Mouse (Mus musculus) right cerebral cortex, postnatal 10 days (tissue): ENCODE data around the gene Nckap5.
"Not testable (repeated sequence)": the region's sequence is repeated elsewhere in the genome, so short reads cannot be mapped to it uniquely, and the experiment has no call there.

Experiments used
- DNase-seq, 2 experiments: peaks; one replicate each; pipeline ENCODE4 v3.0.0; 2021; ENCODE audit warnings: low spot score in 2 of 2

Nckap5 gene

GRCm38 (mm10) chr1:126830031-126830927 is at the start of gene Nckap5:
Nckap5 (minus strand) TSS chr1:126830799.
- peak; percentile 92 for DNase-seq

DNA sequence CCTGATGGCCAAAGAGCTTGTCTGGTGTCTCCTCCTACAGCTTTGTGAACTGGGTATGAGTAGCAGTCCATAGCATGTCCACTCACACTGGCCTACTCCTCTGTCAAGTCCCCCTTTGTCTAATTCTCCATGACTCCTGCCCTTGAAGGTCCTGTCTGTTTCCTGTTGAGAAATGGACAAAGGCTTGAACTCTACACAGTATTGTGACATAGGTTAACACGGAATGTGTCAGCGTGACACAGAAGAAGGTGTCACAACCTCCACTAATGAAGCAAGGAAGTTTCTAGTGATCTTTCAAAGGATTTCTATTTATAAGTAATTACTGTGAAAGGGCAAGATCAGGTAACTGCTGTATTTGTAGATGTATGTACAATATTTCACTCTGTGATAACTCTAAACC is 46.9 kb upstream of the Nckap5 start:
- no peak for DNase-seq

GRCm38 (mm10) chr1:126868372-126868771 is 37.8 kb upstream of the Nckap5 start:
- no peak for DNase-seq

- DNase-seq: no peak
Measured at GRCm38 (mm10) chr1:126867912-126868311, 37.3 kb upstream of the Nckap5 start.

DNA sequence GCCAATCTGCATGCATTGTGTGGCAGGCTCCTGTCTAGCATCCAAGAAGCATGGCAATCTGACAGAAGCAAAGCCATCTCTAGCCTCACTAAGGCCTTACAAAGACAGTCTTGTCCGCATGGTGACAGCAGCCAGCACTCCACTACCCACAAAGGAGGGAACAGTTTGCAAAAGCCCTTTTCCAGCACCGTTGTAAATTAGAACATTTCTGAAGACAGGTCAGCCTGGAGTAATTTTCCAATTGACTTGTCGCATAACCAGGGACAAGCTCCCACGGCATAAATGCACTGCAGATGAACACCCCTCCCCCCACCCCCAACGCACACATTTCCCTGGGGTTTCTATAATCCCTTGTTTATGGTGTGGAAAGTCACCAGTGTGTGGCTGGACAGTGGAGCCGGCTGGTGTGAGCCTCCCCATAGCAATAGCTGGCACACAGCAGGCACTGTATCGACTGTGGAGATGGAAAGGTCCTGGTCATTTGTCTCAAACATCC is 35.0 kb upstream of the Nckap5 start:
- DNase-seq: peak; percentile 65 to 78

- DNase-seq: no peak
Measured at GRCm38 (mm10) chr1:126861816-126862215, 31.2 kb upstream of the Nckap5 start.

- no peak for DNase-seq
Measured at GRCm38 (mm10) chr1:126860537-126860936, 29.9 kb upstream of the Nckap5 start.

DNA sequence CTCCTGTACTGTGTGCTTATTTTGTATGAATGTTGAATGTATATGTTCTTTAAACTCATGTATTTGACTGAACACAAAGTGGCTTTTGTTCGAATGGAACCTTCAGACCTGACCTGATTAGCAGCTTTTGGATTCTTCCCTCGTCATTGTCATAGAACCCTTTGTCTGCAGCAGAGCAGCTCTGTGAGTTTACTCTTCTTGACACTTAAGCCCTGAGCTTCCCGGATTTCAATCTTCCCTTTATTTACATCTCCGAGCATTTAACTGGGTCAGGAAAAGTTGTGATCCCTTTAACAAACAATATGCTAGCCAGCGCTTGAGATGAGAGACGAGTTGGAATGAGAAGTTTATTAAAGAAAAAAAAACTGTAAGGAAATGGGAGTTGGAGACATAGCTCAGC is 18.9 kb upstream of the Nckap5 start:
- no peak for DNase-seq

DNA sequence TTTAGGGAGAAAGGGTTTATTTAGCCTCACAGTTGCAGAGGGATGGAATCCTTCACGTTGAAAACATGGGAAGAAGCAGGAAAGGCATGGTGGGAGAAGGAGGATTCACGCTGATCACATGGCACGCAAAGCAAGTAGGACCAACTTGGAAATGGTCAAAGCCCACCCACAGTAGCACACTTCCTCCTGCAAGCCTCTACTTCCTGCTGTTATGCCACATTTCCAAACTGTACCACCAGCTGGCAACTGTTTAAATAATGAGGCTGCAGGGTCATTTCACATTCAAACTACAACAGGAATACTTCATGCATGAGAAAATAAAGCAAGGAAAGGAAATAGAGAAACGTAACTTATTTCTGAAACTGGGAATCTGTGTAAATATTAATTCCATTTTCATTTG is 15.7 kb upstream of the Nckap5 start:
- DNase-seq: no peak

DNA sequence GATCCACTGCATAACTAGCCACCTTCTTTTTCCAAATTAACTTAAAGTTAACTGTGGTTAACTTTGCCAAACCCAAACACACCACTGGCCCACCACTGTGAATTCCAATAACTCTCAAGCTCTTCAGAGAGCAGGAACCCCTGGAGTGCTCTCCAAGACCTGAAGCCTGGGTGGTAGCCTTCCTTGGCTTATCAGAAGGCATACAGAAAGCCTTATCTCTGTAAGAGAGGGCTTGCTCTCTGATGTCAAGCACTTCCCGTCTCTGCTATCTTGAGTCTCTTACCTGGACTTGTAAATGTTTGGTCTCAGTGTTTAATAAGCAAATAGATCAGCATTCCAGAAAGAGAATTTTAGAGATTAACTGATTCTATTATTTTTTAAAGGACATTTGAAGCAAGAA is 2.3 kb upstream of the Nckap5 start:
- DNase-seq: no peak

DNA sequence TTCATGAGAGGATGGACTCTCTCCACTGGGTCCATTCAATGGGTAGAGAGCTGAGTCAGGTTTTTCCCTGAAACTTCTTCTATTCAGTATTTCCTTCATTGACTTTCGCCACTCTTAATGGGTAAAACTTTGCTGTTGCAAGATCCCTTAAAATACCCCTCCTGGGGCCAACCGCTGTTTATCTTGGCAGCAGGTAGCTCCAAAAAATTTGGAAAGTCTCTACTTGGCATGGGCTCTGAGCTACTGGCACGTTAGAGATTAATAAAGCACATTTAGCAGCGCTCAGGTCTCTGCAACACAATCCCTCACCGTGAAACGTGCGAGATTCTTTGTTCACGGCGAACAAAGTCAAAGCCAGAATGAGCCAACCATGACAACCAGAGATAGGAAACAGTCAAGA is 1.6 kb downstream of the Nckap5 start:
- DNase-seq: no peak

GRCm38 (mm10) chr1:126824841-126825240 is 5.8 kb downstream of the Nckap5 start:
- DNase-seq: no peak

GRCm38 (mm10) chr1:126822246-126822645 is 8.4 kb downstream of the Nckap5 start:
- DNase-seq: no peak

DNA sequence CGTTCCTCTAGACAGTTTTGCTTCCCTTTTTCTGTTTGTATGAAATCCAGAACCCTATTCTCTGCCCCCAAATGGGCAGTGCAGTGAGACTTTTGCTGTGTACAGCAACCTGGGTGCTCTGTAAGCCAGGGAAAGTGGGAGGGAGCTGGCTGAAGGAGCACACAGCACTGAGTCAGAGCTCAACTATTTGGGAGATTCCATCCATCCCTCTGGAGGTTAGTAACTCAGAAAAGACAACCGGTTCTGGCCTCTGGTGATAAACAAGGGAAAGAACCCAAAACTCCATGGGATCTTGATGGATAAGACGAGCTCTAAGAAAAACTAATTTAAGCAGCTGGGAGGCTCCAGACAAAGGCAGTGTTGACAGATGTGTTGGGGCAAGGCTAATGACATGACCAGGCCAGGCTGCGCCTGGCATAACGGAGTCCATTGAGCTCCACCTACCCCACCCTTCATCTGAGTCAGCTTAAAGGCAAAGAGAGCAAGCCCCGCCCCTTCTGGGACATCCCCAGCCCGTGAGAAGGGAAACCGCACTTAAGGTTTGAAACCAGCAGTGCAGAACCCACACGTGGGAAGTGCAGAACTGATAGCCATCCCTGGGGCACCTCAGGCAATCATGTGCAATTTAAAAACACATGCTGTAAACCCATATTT is 13.1 kb downstream of the Nckap5 start:
- DNase-seq: no peak

DNA sequence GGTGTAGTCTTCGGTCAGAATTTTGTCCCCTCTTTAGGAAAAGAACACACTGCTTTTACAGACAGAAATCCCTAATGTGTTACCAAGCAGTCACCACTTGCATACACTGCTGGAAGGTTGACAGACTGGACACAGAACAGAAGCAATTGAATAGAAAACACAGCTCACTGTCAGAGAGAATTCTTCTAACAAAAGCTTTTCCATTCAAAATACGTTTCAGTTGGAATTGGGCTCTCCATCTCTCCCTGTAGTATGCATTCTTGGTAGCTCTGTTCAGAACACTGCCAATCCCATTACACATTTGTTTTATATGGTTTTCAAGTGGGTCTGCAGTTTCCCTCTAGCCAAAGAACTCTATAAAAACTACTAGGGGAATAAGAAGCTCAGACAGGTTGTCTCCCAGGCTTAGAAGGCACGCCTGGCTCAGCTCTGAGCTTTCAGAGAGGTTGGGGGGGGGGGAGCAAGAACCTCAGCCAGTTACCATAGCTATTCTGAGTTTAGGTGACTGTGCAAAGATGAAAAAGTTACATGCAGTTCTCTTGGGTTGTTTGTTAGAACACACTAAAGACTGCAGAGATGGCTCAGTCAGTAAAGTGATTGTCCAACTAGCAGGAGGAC is 23.5 kb downstream of the Nckap5 start:
- no peak for DNase-seq

DNA sequence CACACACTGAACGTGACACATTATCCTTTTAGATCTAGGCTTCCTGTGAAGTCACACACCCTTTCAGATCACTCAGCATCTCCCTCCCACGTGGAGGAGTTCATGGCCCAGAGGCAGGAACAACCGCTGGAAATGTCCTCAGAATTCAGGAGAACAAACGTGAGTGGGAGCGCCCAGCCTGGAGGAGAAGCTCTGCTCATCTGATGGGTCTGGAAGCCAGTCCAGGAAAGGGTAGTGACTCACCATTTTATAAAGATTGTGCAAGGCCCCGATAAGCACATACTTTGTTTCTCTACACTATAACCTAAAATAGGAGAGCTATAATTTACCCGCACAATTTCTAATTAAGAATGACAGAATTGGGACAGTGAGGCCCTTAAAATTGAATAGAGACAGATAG is 24.1 kb downstream of the Nckap5 start:
- no peak for DNase-seq

GRCm38 (mm10) chr1:126802405-126802804 is 28.2 kb downstream of the Nckap5 start:
- no peak for DNase-seq

- no peak for DNase-seq
Measured at GRCm38 (mm10) chr1:126801706-126802105, 28.9 kb downstream of the Nckap5 start.

- DNase-seq: no peak
Measured at GRCm38 (mm10) chr1:126799379-126799798, 31.2 kb downstream of the Nckap5 start.

DNA sequence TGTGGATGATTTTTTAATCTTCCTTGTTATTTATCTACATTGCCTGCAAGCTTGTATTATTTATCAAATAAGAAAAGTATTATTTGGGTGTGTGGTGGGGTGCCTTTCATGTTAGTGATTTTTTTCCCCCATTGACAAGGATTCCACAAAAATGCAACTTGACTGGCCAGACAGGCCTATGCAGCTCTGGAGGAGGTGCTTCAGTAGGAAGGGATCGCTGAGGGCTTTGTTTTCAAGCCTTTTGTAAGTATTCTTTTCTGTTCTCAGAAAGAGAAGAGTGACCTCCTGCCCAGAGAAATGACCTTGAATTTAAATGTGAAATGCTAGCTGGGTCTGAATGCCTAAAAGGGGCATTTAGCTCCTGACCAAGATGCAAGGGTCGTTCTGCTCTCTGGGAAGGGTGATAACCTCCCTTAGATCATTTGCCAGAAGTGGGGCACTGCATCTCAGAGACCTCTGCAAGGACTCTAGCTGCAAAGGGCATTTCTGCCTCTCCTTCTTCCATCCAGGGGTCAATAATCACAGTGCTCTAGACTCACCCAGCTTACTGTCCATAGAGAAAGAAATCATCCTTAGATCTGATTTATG is 50.2 kb downstream of the Nckap5 start:
- DNase-seq: not testable (repeated sequence)

DNA sequence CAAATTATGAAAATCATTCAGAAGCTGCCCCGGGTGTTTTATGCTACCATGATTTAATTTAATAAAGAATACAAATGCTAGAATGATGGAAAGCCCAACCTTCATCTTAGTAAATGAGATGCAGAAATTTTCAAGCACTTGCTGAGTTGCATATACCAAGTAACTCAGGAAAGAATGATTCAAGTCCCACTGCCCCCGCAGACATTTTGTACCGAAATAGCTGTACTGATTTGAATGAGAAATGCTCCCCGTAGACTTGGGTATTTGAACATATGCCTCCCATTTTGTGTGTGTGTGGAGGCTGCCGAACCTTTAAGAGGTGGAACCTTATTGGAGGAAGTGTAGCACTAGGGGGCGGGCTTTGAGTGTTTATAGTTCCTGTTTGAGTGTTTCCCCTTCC is 56.7 kb downstream of the Nckap5 start:
- not testable (repeated sequence) for DNase-seq

GRCm38 (mm10) chr1:126766971-126767370 is 63.6 kb downstream of the Nckap5 start:
- peak in 1 of 2 experiments; percentile 7 for DNase-seq
